Mouse (Mus musculus): ENCODE results near the gene Abl2.

DNA sequence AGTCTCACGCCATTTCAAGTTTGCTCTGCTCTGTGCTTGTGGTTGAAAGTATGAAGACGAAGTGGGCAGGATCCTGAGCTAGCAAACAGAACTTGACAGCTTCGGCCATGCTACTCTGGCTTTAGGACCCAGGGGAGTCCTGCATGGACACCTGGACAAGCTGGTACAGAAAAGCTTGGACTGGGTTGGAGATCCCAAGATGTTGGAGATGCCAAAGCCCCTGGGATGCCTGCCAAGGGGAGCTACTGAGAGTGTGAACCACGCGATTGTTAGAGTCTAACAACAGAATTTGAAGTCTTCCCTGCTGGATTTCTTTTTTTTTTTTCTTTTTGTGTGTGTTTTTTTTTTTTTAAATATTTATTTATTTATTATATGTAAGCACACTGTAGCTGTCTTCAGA lies 118.0 kb downstream of the Abl2 start:
- TF ChIP-seq CTCF (IDR thresholded peaks at IDR 0.05): no peak
- TF ChIP-seq EP300 (IDR thresholded peaks at IDR 0.05): no peak
